Mouse (Mus musculus) CH12.LX (cell line): Measurements from ENCODE around the gene Mcts1.

Experiments used
- CHD2 ChIP-seq: IDR thresholded peaks from 2 replicates; pipeline ENCODE4 v1.6.1; 2011; ENCODE audit warnings: low read length, improper control_type of control experiment
- CTCF ChIP-seq, 2 experiments: IDR thresholded peaks in 1 of 2; conservative IDR thresholded peaks in 1 of 2; 2 replicates each; pipeline ENCODE4 v1.5.1; 2011 to 2012; ENCODE audit warnings: low read depth in 2 of 2, low read length in 2 of 2, improper control_type of control experiment in 1 of 2, inconsistent platforms in 1 of 2, mild to moderate bottlenecking in 1 of 2, moderate library complexity in 1 of 2
- EP300 ChIP-seq: IDR thresholded peaks from 2 replicates; pipeline ENCODE4 v1.6.1; 2011; ENCODE audit warnings: low read length, improper control_type of control experiment
- MAX ChIP-seq: IDR thresholded peaks from 2 replicates; pipeline ENCODE4 v1.6.1; 2011; ENCODE audit warnings: low read length, improper control_type of control experiment
- MEF2A ChIP-seq: IDR thresholded peaks from 2 replicates; pipeline ENCODE4 v1.6.1; 2014; ENCODE audit warnings: low read depth, mild to moderate bottlenecking, inconsistent platforms, low read length, improper control_type of control experiment, borderline replicate concordance
- MYC ChIP-seq: IDR thresholded peaks from 2 replicates; pipeline ENCODE4 v1.6.1; 2011; ENCODE audit warnings: low read depth, mild to moderate bottlenecking, improper control_type of control experiment, low read length
- NRF1 ChIP-seq: IDR thresholded peaks from 2 replicates; pipeline ENCODE4 v1.6.1; 2014; ENCODE audit warnings: low read depth, mild to moderate bottlenecking, inconsistent platforms, low read length, improper control_type of control experiment, moderate library complexity
- POLR2A ChIP-seq: IDR thresholded peaks from 2 replicates; pipeline ENCODE4 v1.6.1; 2011; ENCODE audit warnings: low read depth, mild to moderate bottlenecking, improper control_type of control experiment, low read length
- POLR2AphosphoS2 ChIP-seq: IDR thresholded peaks from 2 replicates; pipeline ENCODE4 v1.6.1; 2011; ENCODE audit warnings: low read depth, low read length, improper control_type of control experiment
- SMC3 ChIP-seq: IDR thresholded peaks from 2 replicates; pipeline ENCODE4 v1.6.1; 2011; ENCODE audit warnings: low read depth, low read length, improper control_type of control experiment
- ZKSCAN1 ChIP-seq: IDR thresholded peaks from 2 replicates; pipeline ENCODE4 v1.6.1; 2012; ENCODE audit warnings: low read depth, inconsistent platforms, low read length, improper control_type of control experiment, borderline replicate concordance
- ZNF384 ChIP-seq: IDR thresholded peaks from 2 replicates; pipeline ENCODE4 v1.6.1; 2012; ENCODE audit warnings: low read depth, low read length, improper control_type of control experiment, inconsistent platforms

GRCm38 (mm10) chrX:38583261-38583660 lies 17.1 kb upstream of the Mcts1 start:
- TF ChIP-seq POLR2A (no peak), EP300 (no peak), NRF1 (no peak), ZKSCAN1 (no peak), CTCF (conservative IDR thresholded peaks at IDR 0.05 in 1 of 2, IDR thresholded peaks at IDR 0.05 in 1 of 2; ENCODE audit: low read depth in 2 of 2, low read length in 2 of 2) (no peak), SMC3 (no peak), MAX (no peak), MEF2A (no peak), MYC (no peak), CHD2 (no peak), ZNF384 (no peak), POLR2AphosphoS2 (no peak)
